Mouse (Mus musculus): ENCODE measurements around the gene Efcc1.

- TF ChIP-seq POLR2A (IDR thresholded peaks at IDR 0.05; ENCODE audit: insufficient read depth, low read depth, low read length) (no peak), CTCF (IDR thresholded peaks at IDR 0.05; ENCODE audit: insufficient read depth, low read depth, low read length) (no peak)
Measured at GRCm38 (mm10) chr6:87788896-87789587, 58.4 kb downstream of the Efcc1 start.
